Mouse (Mus musculus): ENCODE results near the gene Akip1. TPM values are rescaled to one million over a fixed set of nuclear protein-coding genes. Genes with fewer than 3 reads are reported as not detected.

Akip1 gene
- polyA plus RNA-seq, 1 experiment from 2014 or later: 20.2 TPM

DNA sequence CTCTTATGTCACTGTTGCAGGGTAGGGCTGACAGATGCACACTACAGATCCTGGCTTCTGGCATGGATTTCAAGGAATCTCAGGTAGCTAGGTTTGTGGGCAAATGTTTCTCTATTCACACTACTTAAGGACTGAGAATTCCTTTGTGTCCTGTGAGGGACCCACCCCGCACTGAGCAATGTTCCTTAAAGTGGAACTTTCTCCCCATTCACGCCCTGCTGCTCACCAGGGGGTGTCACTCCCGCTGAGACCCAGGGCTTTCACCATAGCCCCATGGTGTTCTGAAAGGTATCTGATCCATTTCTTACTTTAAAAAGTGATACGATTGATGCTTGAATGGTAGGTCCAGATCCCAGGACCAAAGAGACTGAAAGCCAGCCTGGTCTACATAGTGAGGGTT lies 769 bp upstream of the Akip1 start:
- H3K9me3 ChIP-seq (ENCODE audit: control insufficient read depth, low read length): no peaks in the 10 kb centered on the region
- H3K27me3 ChIP-seq (ENCODE audit: control insufficient read depth, insufficient read depth, low read length): no peaks in the 10 kb centered on the region
- ATAC-seq (ENCODE audit: insufficient read depth, low FRiP score, low TSS enrichment) (no peak), DNase-seq (ENCODE audit: low spot score) (no peak)
- H3K36me3 ChIP-seq (ENCODE audit: control insufficient read depth, insufficient read depth, low read length): no peaks in the 10 kb centered on the region
- no peak overlapping the region for H3K9ac ChIP-seq (ENCODE audit: low read length)
- H3K27ac ChIP-seq (ENCODE audit: low read depth, low read length): no peak overlapping the region
- 32% methylated on average over 4 of the region's 4 CpGs for WGBS
- no peak overlapping the region for H3K4me3 ChIP-seq (ENCODE audit: low read depth, low read length)
- H3K4me2 ChIP-seq (ENCODE audit: low read depth): peak overlapping the region; percentile 84
- H3K4me1 ChIP-seq (ENCODE audit: control insufficient read depth, insufficient read depth, low read length): no peaks in the 10 kb centered on the region

- DNase-seq (ENCODE audit: low spot score) (no peak), ATAC-seq (ENCODE audit: insufficient read depth, low FRiP score, low TSS enrichment) (no peak)
- Histone ChIP-seq H3K4me2 (ENCODE audit: low read depth) (peak overlapping the region; percentile 84), H3K27ac (ENCODE audit: low read depth, low read length) (peak overlapping the region; percentile 75; the same call in 1 of the 2 replicates), H3K36me3 (ENCODE audit: control insufficient read depth, insufficient read depth, low read length) (no peaks in the 10 kb centered on the region), H3K4me3 (ENCODE audit: low read depth, low read length) (peak overlapping the region; percentile 64), H3K4me1 (ENCODE audit: control insufficient read depth, insufficient read depth, low read length) (no peaks in the 10 kb centered on the region), H3K9ac (ENCODE audit: low read length) (peak overlapping the region; percentile 79), H3K27me3 (ENCODE audit: control insufficient read depth, insufficient read depth, low read length) (no peaks in the 10 kb centered on the region), H3K9me3 (ENCODE audit: control insufficient read depth, low read length) (no peaks in the 10 kb centered on the region)
- WGBS: 3% methylated on average over 17 of the region's 17 CpGs
These were observed 507 bp downstream of the Akip1 start for GRCm38 (mm10) chr7:109704016-109704377.

DNA sequence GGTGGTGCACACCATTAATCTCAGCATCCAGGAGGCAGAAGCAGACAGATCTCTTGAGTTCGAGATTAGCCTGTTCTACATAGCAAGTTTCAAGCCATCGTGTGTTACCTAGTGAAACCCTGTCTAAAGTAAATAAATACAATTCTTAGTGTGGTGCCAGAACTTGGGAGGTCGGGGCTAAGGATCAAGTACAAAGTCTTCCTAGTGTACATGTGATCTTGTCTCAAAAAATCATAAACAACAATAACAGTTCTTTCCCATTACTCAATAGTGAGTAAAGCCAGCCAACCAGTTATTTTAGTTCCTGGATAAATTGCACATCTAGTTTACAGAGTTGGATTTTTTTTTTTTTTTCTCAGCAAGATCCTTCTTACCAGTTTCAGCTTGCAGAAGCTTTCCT lies 971 bp downstream of the Akip1 start:
- peak overlapping the region; percentile 84 for H3K4me2 ChIP-seq (ENCODE audit: low read depth)
- ATAC-seq (ENCODE audit: insufficient read depth, low FRiP score, low TSS enrichment): no peak

GRCm38 (mm10) chr7:109707023-109707785 lies 3.7 kb downstream of the Akip1 start:
- Histone ChIP-seq H3K9me3 (ENCODE audit: control insufficient read depth, low read length) (no peaks in the 10 kb centered on the region), H3K27ac (ENCODE audit: low read depth, low read length) (no peak overlapping the region), H3K4me2 (ENCODE audit: low read depth) (no peak overlapping the region), H3K4me1 (ENCODE audit: control insufficient read depth, insufficient read depth, low read length) (no peaks in the 10 kb centered on the region), H3K4me3 (ENCODE audit: low read depth, low read length) (no peak overlapping the region), H3K9ac (ENCODE audit: low read length) (no peak overlapping the region), H3K27me3 (ENCODE audit: control insufficient read depth, insufficient read depth, low read length) (no peaks in the 10 kb centered on the region), H3K36me3 (ENCODE audit: control insufficient read depth, insufficient read depth, low read length) (no peaks in the 10 kb centered on the region; the same call in 1 of the 2 replicates)
- 60% methylated on average over 4 of the region's 4 CpGs for WGBS
- DNase-seq (ENCODE audit: low spot score) (peak; percentile 42), ATAC-seq (ENCODE audit: insufficient read depth, low FRiP score, low TSS enrichment) (no peak)

More for the DNA sequence above, 971 bp downstream of the Akip1 start:
- Histone ChIP-seq H3K4me3 (ENCODE audit: low read depth, low read length) (peak overlapping the region; percentile 64), H3K27ac (ENCODE audit: low read depth, low read length) (no peak overlapping the region), H3K9ac (ENCODE audit: low read length) (no peak overlapping the region; the same call in 1 of the 2 replicates), H3K27me3 (ENCODE audit: control insufficient read depth, insufficient read depth, low read length) (no peaks in the 10 kb centered on the region), H3K36me3 (ENCODE audit: control insufficient read depth, insufficient read depth, low read length) (no peaks in the 10 kb centered on the region), H3K4me1 (ENCODE audit: control insufficient read depth, insufficient read depth, low read length) (no peaks in the 10 kb centered on the region), H3K9me3 (ENCODE audit: control insufficient read depth, low read length) (no peaks in the 10 kb centered on the region)
- DNase-seq (ENCODE audit: low spot score): no peak
- WGBS: 66% methylated on average over 3 of the region's 3 CpGs

DNA sequence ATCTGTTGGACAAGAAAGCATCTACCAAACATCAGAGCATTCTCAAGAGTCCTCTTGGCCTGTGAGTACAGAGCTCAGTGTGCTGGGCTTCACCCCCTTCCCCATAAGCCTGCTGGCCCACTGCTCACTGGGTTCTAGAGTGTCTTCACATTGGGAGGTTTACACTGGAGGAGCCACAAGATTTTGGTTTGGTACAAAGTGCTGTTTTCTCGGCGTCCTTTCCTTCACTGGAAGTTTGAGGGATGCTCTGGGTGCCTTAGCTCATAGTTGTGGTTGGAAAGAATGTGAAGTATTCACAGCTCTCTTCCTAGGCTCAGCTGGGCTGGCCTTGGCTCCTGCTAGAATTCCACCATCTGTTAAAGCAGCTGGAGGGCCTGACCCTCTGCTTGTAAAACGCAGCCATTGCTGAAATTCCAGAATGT lies 5.5 kb downstream of the Akip1 start:
- DNase-seq (ENCODE audit: low spot score) (no peak), ATAC-seq (ENCODE audit: insufficient read depth, low FRiP score, low TSS enrichment) (no peak)
- Histone ChIP-seq H3K9ac (ENCODE audit: low read length) (no peak overlapping the region), H3K36me3 (ENCODE audit: control insufficient read depth, insufficient read depth, low read length) (no peaks in the 10 kb centered on the region; the same call in 1 of the 2 replicates), H3K9me3 (ENCODE audit: control insufficient read depth, low read length) (no peaks in the 10 kb centered on the region), H3K4me2 (ENCODE audit: low read depth) (no peak overlapping the region), H3K4me3 (ENCODE audit: low read depth, low read length) (no peak overlapping the region), H3K27me3 (ENCODE audit: control insufficient read depth, insufficient read depth, low read length) (no peaks in the 10 kb centered on the region), H3K4me1 (ENCODE audit: control insufficient read depth, insufficient read depth, low read length) (no peaks in the 10 kb centered on the region), H3K27ac (ENCODE audit: low read depth, low read length) (no peak overlapping the region)
- 74% methylated on average over 3 of the region's 3 CpGs for WGBS

DNA sequence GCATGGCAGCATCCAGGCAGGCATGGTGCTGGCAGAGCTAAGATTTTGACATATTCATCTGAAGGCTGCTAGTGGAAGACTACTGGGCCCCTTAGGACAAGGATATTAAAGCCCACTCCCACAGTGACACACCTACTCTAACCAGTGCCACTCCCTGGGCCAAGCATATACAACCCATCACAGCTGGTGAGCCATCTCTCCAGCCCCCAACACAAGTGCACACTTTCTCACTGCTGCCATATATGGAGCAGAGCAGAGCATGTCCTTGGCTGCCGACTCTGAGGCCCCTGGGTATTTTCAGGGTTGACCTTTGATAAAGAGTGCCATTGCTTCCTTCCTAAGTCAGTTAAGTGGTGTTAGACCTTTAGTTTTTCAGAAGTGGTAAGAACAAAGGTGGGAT lies 6.6 kb downstream of the Akip1 start:
- 87% methylated on average over 1 of the region's 1 CpGs for WGBS
- Histone ChIP-seq H3K9ac (ENCODE audit: low read length) (no peak overlapping the region), H3K9me3 (ENCODE audit: control insufficient read depth, low read length) (no peaks in the 10 kb centered on the region), H3K4me3 (ENCODE audit: low read depth, low read length) (no peak overlapping the region), H3K36me3 (ENCODE audit: control insufficient read depth, insufficient read depth, low read length) (no peaks in the 10 kb centered on the region; the same call in 1 of the 2 replicates), H3K27me3 (ENCODE audit: control insufficient read depth, insufficient read depth, low read length) (no peaks in the 10 kb centered on the region), H3K4me1 (ENCODE audit: control insufficient read depth, insufficient read depth, low read length) (no peaks in the 10 kb centered on the region), H3K27ac (ENCODE audit: low read depth, low read length) (no peak overlapping the region), H3K4me2 (ENCODE audit: low read depth) (no peak overlapping the region)
- DNase-seq (ENCODE audit: low spot score): no peak
- ATAC-seq (ENCODE audit: insufficient read depth, low FRiP score, low TSS enrichment): no peak

GRCm38 (mm10) chr7:109712198-109712597 lies 8.7 kb downstream of the Akip1 start:
- ATAC-seq (ENCODE audit: insufficient read depth, low FRiP score, low TSS enrichment) (no peak), DNase-seq (ENCODE audit: low spot score) (no peak)
- Histone ChIP-seq H3K4me1 (ENCODE audit: control insufficient read depth, insufficient read depth, low read length) (no peaks in the 10 kb centered on the region), H3K27me3 (ENCODE audit: control insufficient read depth, insufficient read depth, low read length) (no peaks in the 10 kb centered on the region), H3K9me3 (ENCODE audit: control insufficient read depth, low read length) (no peaks in the 10 kb centered on the region), H3K4me2 (ENCODE audit: low read depth) (no peak overlapping the region), H3K4me3 (ENCODE audit: low read depth, low read length) (no peak overlapping the region), H3K27ac (ENCODE audit: low read depth, low read length) (no peak overlapping the region), H3K9ac (ENCODE audit: low read length) (no peak overlapping the region), H3K36me3 (ENCODE audit: control insufficient read depth, insufficient read depth, low read length) (no peaks in the 10 kb centered on the region; the same call in 1 of the 2 replicates)
- 78% methylated on average over 7 of the region's 7 CpGs for WGBS

DNA sequence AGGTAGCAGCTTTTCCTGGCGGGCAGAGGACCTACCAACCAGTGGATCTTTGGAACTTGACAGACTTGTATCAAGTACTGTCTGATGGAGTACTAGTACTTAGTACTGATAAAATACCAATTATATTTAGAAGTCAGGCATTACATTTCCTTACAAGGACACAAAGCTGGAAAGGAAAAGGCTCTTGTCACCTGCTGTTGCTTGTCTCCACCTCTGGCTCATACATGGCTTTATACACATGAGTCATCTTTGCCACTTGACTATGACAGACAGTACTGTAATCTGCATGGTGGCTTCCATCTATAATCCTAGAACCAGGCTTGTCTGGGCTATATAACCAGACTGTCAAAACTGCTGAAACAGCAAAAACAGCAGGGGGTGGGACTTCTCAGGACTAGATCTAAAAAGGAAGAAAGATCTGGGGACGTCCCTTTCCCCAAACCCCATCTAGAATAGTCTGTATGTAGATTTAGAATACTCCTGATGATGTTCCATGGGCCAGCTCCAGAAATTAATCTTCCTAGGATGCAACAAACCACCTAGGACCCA lies 10.0 kb downstream of the Akip1 start:
- ATAC-seq (ENCODE audit: insufficient read depth, low FRiP score, low TSS enrichment) (no peak), DNase-seq (ENCODE audit: low spot score) (no peak)
- H3K4me3 ChIP-seq (ENCODE audit: low read depth, low read length): no peak overlapping the region
- WGBS: 87% methylated on average over 2 of the region's 2 CpGs
- H3K27ac ChIP-seq (ENCODE audit: low read depth, low read length): no peak overlapping the region
- H3K27me3 ChIP-seq (ENCODE audit: control insufficient read depth, insufficient read depth, low read length): no peaks in the 10 kb centered on the region
- no peaks in the 10 kb centered on the region for H3K9me3 ChIP-seq (ENCODE audit: control insufficient read depth, low read length)
- no peaks in the 10 kb centered on the region for H3K4me1 ChIP-seq (ENCODE audit: control insufficient read depth, insufficient read depth, low read length)
- H3K36me3 ChIP-seq (ENCODE audit: control insufficient read depth, insufficient read depth, low read length): no peaks in the 10 kb centered on the region; the same call in 1 of the 2 replicates
- no peak overlapping the region for H3K4me2 ChIP-seq (ENCODE audit: low read depth)
- no peak overlapping the region for H3K9ac ChIP-seq (ENCODE audit: low read length)

- Histone ChIP-seq H3K36me3 (ENCODE audit: control insufficient read depth, insufficient read depth, low read length) (no peaks in the 10 kb centered on the region), H3K9me3 (ENCODE audit: control insufficient read depth, low read length) (no peaks in the 10 kb centered on the region), H3K4me2 (ENCODE audit: low read depth) (no peak overlapping the region), H3K27ac (ENCODE audit: low read depth, low read length) (no peak overlapping the region), H3K4me3 (ENCODE audit: low read depth, low read length) (no peak overlapping the region), H3K27me3 (ENCODE audit: control insufficient read depth, insufficient read depth, low read length) (no peaks in the 10 kb centered on the region), H3K4me1 (ENCODE audit: control insufficient read depth, insufficient read depth, low read length) (no peaks in the 10 kb centered on the region), H3K9ac (ENCODE audit: low read length) (no peak overlapping the region)
- 61% methylated on average over 9 of the region's 9 CpGs for WGBS
- ATAC-seq (ENCODE audit: insufficient read depth, low FRiP score, low TSS enrichment) (no peak), DNase-seq (ENCODE audit: low spot score) (no peak)
These were observed 15.8 kb downstream of the Akip1 start for GRCm38 (mm10) chr7:109719286-109719685.

All from neural tube, embryonic 11.5 days (tissue).